Mouse (Mus musculus) hindbrain, embryonic 13.5 days (tissue): ENCODE results near the gene Lysmd1. TPM values are rescaled to one million over a fixed set of nuclear protein-coding genes. Genes with fewer than 3 reads are reported as not detected.

Experiments used
- ATAC-seq: fragments of 200-750 bp; cut with Nextera tagmentation; 2 replicates; pipeline ENCODE4 v1.8.0; 2017; ENCODE audit warnings: moderate TSS enrichment; ENCODE audit not compliant: low FRiP score
- H3K27ac ChIP-seq: fragments of 300-500 bp; sonication (generic); 2 replicates; pipeline ENCODE4 v1.5.1; 2015; ENCODE audit warnings: inconsistent platforms, mild to moderate bottlenecking, moderate library complexity
- H3K27me3 ChIP-seq: fragments of 300-500 bp; sonication (generic); 2 replicates; pipeline ENCODE4 v1.6.1; 2015; ENCODE audit warnings: mild to moderate bottlenecking, inconsistent platforms
- H3K36me3 ChIP-seq: fragments of 300-500 bp; sonication (generic); 2 replicates; pipeline ENCODE4 v1.6.1; 2015; ENCODE audit warnings: mild to moderate bottlenecking, inconsistent platforms
- H3K4me1 ChIP-seq: fragments of 300-500 bp; sonication (generic); replicated peaks from 2 replicates; pipeline ENCODE4 v1.6.1; 2015; ENCODE audit warnings: inconsistent platforms
- H3K4me2 ChIP-seq: fragments of 300-500 bp; sonication (generic); 2 replicates; pipeline ENCODE4 v1.6.1; 2015; ENCODE audit warnings: inconsistent platforms, mild to moderate bottlenecking, moderate library complexity
- H3K4me3 ChIP-seq: fragments of 300-500 bp; sonication (generic); 2 replicates; pipeline ENCODE4 v1.5.1; 2015; ENCODE audit warnings: mild to moderate bottlenecking, inconsistent platforms
- H3K9ac ChIP-seq: fragments of 300-500 bp; sonication (generic); 2 replicates; pipeline ENCODE4 v1.6.1; 2015; ENCODE audit warnings: mild to moderate bottlenecking, inconsistent platforms
- H3K9me3 ChIP-seq: fragments of 300-500 bp; sonication (generic); 2 replicates; pipeline ENCODE4 v1.6.1; 2016; ENCODE audit warnings: inconsistent platforms
- WGBS: fragments of 180-500 bp; shearing (Covaris S2); methylation state at CpG from one replicate; pipeline ENCODE4 v1.1.7; 2015; 5-methylcytosine and 5-hydroxymethylcytosine counted together
- polyA plus RNA-seq: library from polyadenylated mRNA; unstranded; fragments of >200 nt; fragmentation: Nextera tagmentation; extraction: Ambion mirVana; gene quantifications from 2 replicates; pipeline ENCODE4 v1.2.1, GENCODE M21; 2015

Gene Lysmd1
- polyA plus RNA-seq, 1 experiment from 2014 or later: 36.8 TPM

GRCm38 (mm10) chr3:95163419-95164255, 29.7 kb downstream of the Lysmd1 start:
- H3K4me3 ChIP-seq: peak overlapping the region; percentile 91
- H3K4me1 ChIP-seq: peaks cover 46% of the 10 kb centered on the region
- peaks cover 48% of the 10 kb centered on the region for H3K36me3 ChIP-seq
- ATAC-seq: no peak
- peak overlapping the region; percentile 87 for H3K4me2 ChIP-seq
- peaks cover 21% of the 10 kb centered on the region for H3K27me3 ChIP-seq
- H3K27ac ChIP-seq: no peak overlapping the region
- no peaks in the 10 kb centered on the region for H3K9me3 ChIP-seq
- 49% methylated on average over 11 of the region's 11 CpGs for WGBS
- peak overlapping the region; percentile 96 for H3K9ac ChIP-seq

GRCm38 (mm10) chr3:95164256-95164550, 30.3 kb downstream of the Lysmd1 start:
- peak overlapping the region; percentile 96; the same call in 1 of the 2 replicates for H3K9ac ChIP-seq
- peaks cover 26% of the 10 kb centered on the region for H3K27me3 ChIP-seq
- H3K9me3 ChIP-seq: no peaks in the 10 kb centered on the region
- peaks cover 45% of the 10 kb centered on the region for H3K4me1 ChIP-seq
- H3K4me2 ChIP-seq: peak overlapping the region; percentile 87
- H3K4me3 ChIP-seq: peak overlapping the region; percentile 91; the same call in 1 of the 2 replicates
- peaks cover 53% of the 10 kb centered on the region for H3K36me3 ChIP-seq
- H3K27ac ChIP-seq: no peak overlapping the region
- WGBS: 60% methylated on average over 5 of the region's 5 CpGs
- ATAC-seq: no peak

GRCm38 (mm10) chr3:95164840-95165239, 31.0 kb downstream of the Lysmd1 start:
- no peaks in the 10 kb centered on the region for H3K9me3 ChIP-seq
- ATAC-seq: no peak
- H3K36me3 ChIP-seq: peaks cover 60% of the 10 kb centered on the region
- H3K4me2 ChIP-seq: no peak overlapping the region; the same call in 1 of the 2 replicates
- H3K4me3 ChIP-seq: no peak overlapping the region
- H3K4me1 ChIP-seq: peaks cover 38% of the 10 kb centered on the region
- no peak overlapping the region for H3K27ac ChIP-seq
- WGBS: 90% methylated on average over 5 of the region's 5 CpGs
- peaks cover 33% of the 10 kb centered on the region for H3K27me3 ChIP-seq
- peak overlapping the region; percentile 96; the same call in 1 of the 2 replicates for H3K9ac ChIP-seq

GRCm38 (mm10) chr3:95169996-95170395, 36.1 kb downstream of the Lysmd1 start:
- Histone ChIP-seq H3K4me3 (no peak overlapping the region), H3K9me3 (no peaks in the 10 kb centered on the region), H3K4me2 (no peak overlapping the region), H3K4me1 (peaks cover 24% of the 10 kb centered on the region), H3K27ac (no peak overlapping the region), H3K9ac (no peak overlapping the region), H3K36me3 (peaks cover 87% of the 10 kb centered on the region), H3K27me3 (peaks cover 67% of the 10 kb centered on the region)
- no peak for ATAC-seq
- WGBS: 92% methylated on average over 10 of the region's 10 CpGs

GRCm38 (mm10) chr3:95171105-95171504, 37.2 kb downstream of the Lysmd1 start:
- no peak overlapping the region for H3K4me2 ChIP-seq
- no peak overlapping the region for H3K4me3 ChIP-seq
- H3K9ac ChIP-seq: no peak overlapping the region; the same call in 1 of the 2 replicates
- WGBS: 82% methylated on average over 6 of the region's 6 CpGs
- H3K27ac ChIP-seq: no peak overlapping the region
- peaks cover 21% of the 10 kb centered on the region for H3K4me1 ChIP-seq
- H3K36me3 ChIP-seq: peaks cover 78% of the 10 kb centered on the region
- no peaks in the 10 kb centered on the region for H3K9me3 ChIP-seq
- ATAC-seq: no peak
- peaks cover 67% of the 10 kb centered on the region for H3K27me3 ChIP-seq

GRCm38 (mm10) chr3:95172526-95173255, 38.8 kb downstream of the Lysmd1 start:
- 19% methylated on average over 56 of the region's 84 CpGs for WGBS
- Histone ChIP-seq H3K9ac (peak overlapping the region; percentile 66), H3K27ac (no peak overlapping the region), H3K4me1 (peaks cover 21% of the 10 kb centered on the region), H3K36me3 (peaks cover 63% of the 10 kb centered on the region), H3K4me3 (no peak overlapping the region; the same call in 1 of the 2 replicates), H3K4me2 (peak overlapping the region; percentile 43; the same call in 1 of the 2 replicates), H3K27me3 (peaks cover 56% of the 10 kb centered on the region), H3K9me3 (no peaks in the 10 kb centered on the region)
- no peak for ATAC-seq

- peaks cover 55% of the 10 kb centered on the region for H3K36me3 ChIP-seq
- H3K4me3 ChIP-seq: peak overlapping the region; percentile 15
- 0 out of 2 replicates have a peak, but pooled peaks have one; percentile 9 for ATAC-seq
- peak overlapping the region; percentile 43 for H3K4me2 ChIP-seq
- H3K9ac ChIP-seq: peak overlapping the region; percentile 66
- no peak overlapping the region for H3K27ac ChIP-seq
- 6% methylated on average over 54 of the region's 58 CpGs for WGBS
- peaks cover 49% of the 10 kb centered on the region for H3K27me3 ChIP-seq
- H3K4me1 ChIP-seq: peaks cover 21% of the 10 kb centered on the region
- H3K9me3 ChIP-seq: no peaks in the 10 kb centered on the region
Observed at GRCm38 (mm10) chr3:95173256-95173949, 39.5 kb downstream of the Lysmd1 start.

- Histone ChIP-seq H3K9me3 (no peaks in the 10 kb centered on the region), H3K27ac (0 out of 2 replicates have a peak overlapping the region, but pooled peaks have one; percentile 26), H3K4me2 (peak overlapping the region; percentile 43; the same call in 1 of the 2 replicates), H3K27me3 (peaks cover 42% of the 10 kb centered on the region), H3K4me1 (peaks cover 21% of the 10 kb centered on the region), H3K36me3 (peaks cover 48% of the 10 kb centered on the region), H3K4me3 (no peak overlapping the region), H3K9ac (no peak overlapping the region)
- peak; percentile 33; the same call in 1 of the 2 replicates for ATAC-seq
- WGBS: 5% methylated on average over 16 of the region's 16 CpGs
Observed at GRCm38 (mm10) chr3:95174011-95174592, 40.2 kb downstream of the Lysmd1 start.

GRCm38 (mm10) chr3:95176500-95176899, 42.6 kb downstream of the Lysmd1 start:
- Histone ChIP-seq H3K36me3 (peaks cover 27% of the 10 kb centered on the region), H3K4me2 (no peak overlapping the region), H3K4me3 (no peak overlapping the region), H3K9ac (no peak overlapping the region), H3K27me3 (peaks cover 18% of the 10 kb centered on the region), H3K9me3 (no peaks in the 10 kb centered on the region), H3K4me1 (peaks cover 21% of the 10 kb centered on the region), H3K27ac (no peak overlapping the region)
- no peak for ATAC-seq
- 66% methylated on average over 3 of the region's 3 CpGs for WGBS

GRCm38 (mm10) chr3:95177583-95177982, 43.7 kb downstream of the Lysmd1 start:
- 81% methylated on average over 6 of the region's 6 CpGs for WGBS
- Histone ChIP-seq H3K4me1 (peaks cover 16% of the 10 kb centered on the region), H3K36me3 (peaks cover 16% of the 10 kb centered on the region), H3K9me3 (no peaks in the 10 kb centered on the region), H3K27ac (no peak overlapping the region), H3K27me3 (peaks cover 7% of the 10 kb centered on the region), H3K4me2 (no peak overlapping the region), H3K4me3 (no peak overlapping the region), H3K9ac (no peak overlapping the region)
- ATAC-seq: no peak

- 92% methylated on average over 5 of the region's 5 CpGs for WGBS
- no peak overlapping the region for H3K9ac ChIP-seq
- ATAC-seq: no peak
- H3K36me3 ChIP-seq: peaks cover 14% of the 10 kb centered on the region
- no peaks in the 10 kb centered on the region for H3K27me3 ChIP-seq
- H3K4me2 ChIP-seq: no peak overlapping the region
- H3K27ac ChIP-seq: no peak overlapping the region
- no peaks in the 10 kb centered on the region for H3K9me3 ChIP-seq
- no peak overlapping the region for H3K4me3 ChIP-seq
- H3K4me1 ChIP-seq: peaks cover 2% of the 10 kb centered on the region
Observed at GRCm38 (mm10) chr3:95178948-95179347, 45.1 kb downstream of the Lysmd1 start.
